Mouse (Mus musculus): ENCODE results near the gene Ppp3ca.

DNA sequence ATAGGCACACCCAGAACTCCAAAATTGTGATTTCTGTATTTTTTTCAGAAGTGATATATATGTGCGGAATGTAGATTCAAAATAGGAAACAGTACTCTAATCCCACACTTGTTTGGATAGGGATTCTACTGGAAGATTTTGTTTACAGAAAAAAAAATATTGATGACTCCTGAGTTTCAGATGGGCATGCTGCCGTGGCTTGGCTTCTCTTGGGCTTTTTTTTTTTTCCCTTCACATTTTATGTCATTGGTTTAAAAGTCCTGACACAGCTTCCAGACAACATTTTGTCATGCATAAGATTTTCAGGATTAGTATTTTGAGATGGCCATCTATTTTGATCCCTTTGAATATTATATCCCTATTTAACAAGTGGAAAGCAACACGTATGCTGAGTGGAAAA, 2.9 kb downstream of the Ppp3ca start:
- TF ChIP-seq CTCF (IDR thresholded peaks at IDR 0.05; ENCODE audit: low read depth), result no peak
- no peak for TF ChIP-seq EP300 (IDR thresholded peaks at IDR 0.05; ENCODE audit: low read depth)

Measured in heart, postnatal 0 days (tissue).